In genomic region chr3:56079015-56079612, GRCm38 (mm10) we compare ENCODE assay signal across 10 mouse cellular contexts.
A peak's percentile ranks its signal among the peaks of the same experiment; 100 is the strongest.
DNase-seq lines count a peak whose midpoint lies in the region; ATAC-seq and TF ChIP-seq lines count a peak whose summit lies in the region.
"Had no signal": no experiment of that assay in that cellular context is flagged by ENCODE, and none has a peak within 500 bp of the region (broad histone marks: within the 10 kb centered on the region; RNA-seq: fewer than 3 reads in every experiment).

No protein-coding gene starts in this region.

- H3K9ac ChIP-seq in kidney, embryonic 16.5 days (replicated peaks; ENCODE audit: low read length), result no peak overlapping the region
- H3K9ac ChIP-seq: limb, embryonic 15.5 days had no signal

- DNase-seq in cerebellum, adult 2 months, result peak in 1 of 2 experiments; percentile 43
- DNase-seq in cerebellum, adult 11-12 months, result no peak
- DNase-seq in kidney, postnatal 14 days, result peak; percentile 22
- peak; percentile 51 for DNase-seq in 416B (ENCODE audit: low read depth)
- peak; percentile 49 to 66 for DNase-seq in cerebellum, postnatal 14 days
- no peak for DNase-seq in urinary bladder, adult 18-20 months (ENCODE audit: low spot score in 2 of 2)
- DNase-seq in thymus, postnatal 0 days (ENCODE audit: low spot score), result no peak

- TF ChIP-seq POLR2A in cerebellum, adult 2 months (IDR thresholded peaks at IDR 0.05; ENCODE audit: borderline replicate concordance, insufficient read depth, low read length), result no peak

- ATAC-seq in kidney, embryonic 16.5 days (ENCODE audit: low FRiP score, low TSS enrichment), result no peak
- ATAC-seq: CD4-positive, CD25-positive, alpha-beta regulatory T cell, adult 4 months had no signal

- no peak overlapping the region for H3K4me3 ChIP-seq in cerebellum, adult 2 months (replicated peaks; ENCODE audit: insufficient read depth, low read depth, low read length)
- no peak overlapping the region for H3K4me3 ChIP-seq in kidney, embryonic 16.5 days (ENCODE audit: low read length)
- H3K4me3 ChIP-seq: limb, embryonic 15.5 days had no signal

- H3K9me3 ChIP-seq in kidney, embryonic 16.5 days (ENCODE audit: low read length), result no peaks in the 10 kb centered on the region
- H3K9me3 ChIP-seq: limb, embryonic 15.5 days had no signal

- peak; percentile 31; the same call in 1 of the 2 replicates for TF ChIP-seq CTCF in cerebellum, adult 2 months (IDR thresholded peaks at IDR 0.05; ENCODE audit: borderline replicate concordance, insufficient read depth, low read depth, low read length)

- WGBS in cerebellum, adult 2 months, result 97% methylated on average over 1 of the region's 1 CpGs
- WGBS in kidney, embryonic 16.5 days, result 93% methylated on average over 1 of the region's 1 CpGs

- H3K36me3 ChIP-seq in kidney, embryonic 16.5 days (ENCODE audit: insufficient read depth, low read length), result no peaks in the 10 kb centered on the region

- no peaks in the 10 kb centered on the region for H3K27me3 ChIP-seq in cerebellum, adult 2 months (ENCODE audit: control insufficient read depth, insufficient read depth, low read length)
- no peaks in the 10 kb centered on the region for H3K27me3 ChIP-seq in kidney, embryonic 16.5 days (ENCODE audit: insufficient read depth, low read length)
- H3K27me3 ChIP-seq: limb, embryonic 15.5 days had no signal

- no peaks in the 10 kb centered on the region for H3K4me1 ChIP-seq in cerebellum, adult 2 months (ENCODE audit: control insufficient read depth, insufficient read depth, low read length)
- no peaks in the 10 kb centered on the region for H3K4me1 ChIP-seq in kidney, embryonic 16.5 days (ENCODE audit: insufficient read depth, low read length)
- H3K4me1 ChIP-seq: limb, embryonic 15.5 days had no signal

- H3K4me2 ChIP-seq in kidney, embryonic 16.5 days (replicated peaks; ENCODE audit: low read depth, low read length), result no peak overlapping the region
- H3K4me2 ChIP-seq: limb, embryonic 15.5 days had no signal

- H3K27ac ChIP-seq in cerebellum, adult 2 months (ENCODE audit: insufficient read depth, low read length), result no peak overlapping the region
- H3K27ac ChIP-seq in kidney, embryonic 16.5 days (ENCODE audit: low read length), result no peak overlapping the region
- H3K27ac ChIP-seq: limb, embryonic 15.5 days had no signal

Comparison
In these comparisons a context has a peak if more than half of its experiments do, and no peak if none do; other contexts are left out.
1. DNase-seq: peak in kidney, postnatal 14 days (single experiment), 416B (single experiment) and cerebellum, postnatal 14 days (2 of 2); none in cerebellum, adult 11-12 months (single experiment), urinary bladder, adult 18-20 months (0 of 2) and thymus, postnatal 0 days (single experiment).